Mouse (Mus musculus) CH12.LX (cell line): ENCODE data around the gene Fam214a. TPM values are rescaled to one million over a fixed set of nuclear protein-coding genes. Genes with fewer than 3 reads are reported as not detected.

Experiments used
- DNase-seq: peaks from one replicate; pipeline ENCODE4 v3.0.0-alpha.2; 2013; ENCODE audit errors: extremely low read depth
- H3K27ac ChIP-seq: 2 replicates; pipeline ENCODE4 v1.5.1; 2012; ENCODE audit warnings: low read depth, mild to moderate bottlenecking, control low read depth, moderate library complexity; ENCODE audit not compliant: insufficient read depth
- H3K27me3 ChIP-seq: replicated peaks from 2 replicates; pipeline ENCODE3; 2012; ENCODE audit warnings: inconsistent platforms
- H3K36me3 ChIP-seq, 2 experiments: replicated peaks in 1 of 2; 2 replicates each; pipeline versions ENCODE3 to v1.6.1; 2012; ENCODE audit warnings: inconsistent platforms in 1 of 2, low read length in 1 of 2, mild to moderate bottlenecking in 1 of 2, mixed read lengths in 1 of 2, moderate library complexity in 1 of 2; ENCODE audit not compliant: control insufficient read depth in 1 of 2, insufficient read depth in 1 of 2
- H3K4me1 ChIP-seq, 2 experiments: 2 replicates each; pipeline ENCODE4 v1.6.1; 2012; ENCODE audit warnings: inconsistent platforms in 1 of 2, moderate library complexity in 1 of 2; ENCODE audit not compliant: insufficient read depth in 2 of 2, control insufficient read depth in 1 of 2
- H3K4me2 ChIP-seq: 2 replicates; pipeline ENCODE4 v1.6.1; 2012; ENCODE audit warnings: low read depth, mild to moderate bottlenecking, control low read depth; ENCODE audit not compliant: poor library complexity, insufficient read depth, severe bottlenecking
- H3K4me3 ChIP-seq, 3 experiments: fragments of 150-350 bp in 1 of 3; sonication (generic) in 1 of 3; replicated peaks in 1 of 3; 2 replicates each; pipeline versions ENCODE3 to v1.5.1; 2011 to 2012; ENCODE audit warnings: low read depth in 2 of 3, low read length in 2 of 3, mild to moderate bottlenecking in 2 of 3, moderate library complexity in 2 of 3, control low read depth in 1 of 3, improper control_type of control experiment in 1 of 3, inconsistent platforms in 1 of 3, mixed read lengths in 1 of 3; ENCODE audit not compliant: poor library complexity in 1 of 3
- H3K79me2 ChIP-seq: replicated peaks from 2 replicates; pipeline ENCODE4 v1.6.1; 2012; ENCODE audit warnings: mild to moderate bottlenecking, moderate library complexity; ENCODE audit not compliant: control insufficient read depth, poor library complexity, insufficient read depth, severe bottlenecking; ENCODE audit errors: extremely low read depth
- H3K9ac ChIP-seq: 2 replicates; pipeline ENCODE4 v1.6.1; 2012; ENCODE audit warnings: low read depth, mild to moderate bottlenecking, control low read depth, moderate library complexity; ENCODE audit not compliant: insufficient read depth
- H3K9me3 ChIP-seq: replicated peaks from 2 replicates; pipeline ENCODE3; 2012; ENCODE audit warnings: low read length, inconsistent platforms, mixed read lengths
- BHLHE40 ChIP-seq: IDR thresholded peaks from 2 replicates; pipeline ENCODE4 v1.6.1; 2011; ENCODE audit warnings: mild to moderate bottlenecking, low read depth, low read length, improper control_type of control experiment
- CHD1 ChIP-seq: IDR thresholded peaks from 2 replicates; pipeline ENCODE4 v1.6.1; 2012; ENCODE audit warnings: low read depth, low read length, improper control_type of control experiment, inconsistent platforms
- CHD2 ChIP-seq: IDR thresholded peaks from 2 replicates; pipeline ENCODE4 v1.6.1; 2011; ENCODE audit warnings: low read length, improper control_type of control experiment
- CTCF ChIP-seq, 2 experiments: IDR thresholded peaks in 1 of 2; conservative IDR thresholded peaks in 1 of 2; 2 replicates each; pipeline ENCODE4 v1.5.1; 2011 to 2012; ENCODE audit warnings: low read depth in 2 of 2, low read length in 2 of 2, improper control_type of control experiment in 1 of 2, inconsistent platforms in 1 of 2, mild to moderate bottlenecking in 1 of 2, moderate library complexity in 1 of 2
- E2F4 ChIP-seq: IDR thresholded peaks from 2 replicates; pipeline ENCODE4 v1.6.1; 2011; ENCODE audit warnings: low read depth, low read length, improper control_type of control experiment; ENCODE audit not compliant: insufficient replicate concordance
- ELF1 ChIP-seq: IDR thresholded peaks from 2 replicates; pipeline ENCODE4 v1.6.1; 2014; ENCODE audit warnings: low read depth, mild to moderate bottlenecking, inconsistent platforms, low read length, improper control_type of control experiment
- EP300 ChIP-seq: IDR thresholded peaks from 2 replicates; pipeline ENCODE4 v1.6.1; 2011; ENCODE audit warnings: low read length, improper control_type of control experiment
- ETS1 ChIP-seq: conservative IDR thresholded peaks from 2 replicates; pipeline ENCODE4 v1.6.1; 2012; ENCODE audit warnings: low read depth, mild to moderate bottlenecking, inconsistent platforms, low read length, improper control_type of control experiment, moderate library complexity
- GABPA ChIP-seq: IDR thresholded peaks from 2 replicates; pipeline ENCODE4 v1.6.1; 2012; ENCODE audit warnings: low read depth, low read length, improper control_type of control experiment, inconsistent platforms; ENCODE audit not compliant: insufficient replicate concordance
- HCFC1 ChIP-seq: IDR thresholded peaks from 2 replicates; pipeline ENCODE4 v1.6.1; 2012; ENCODE audit warnings: low read depth, mild to moderate bottlenecking, inconsistent platforms, low read length, improper control_type of control experiment
- IRF4 ChIP-seq: IDR thresholded peaks from 2 replicates; pipeline ENCODE4 v1.6.1; 2014; ENCODE audit warnings: low read depth, mild to moderate bottlenecking, inconsistent platforms, low read length, improper control_type of control experiment
- JUN ChIP-seq: IDR thresholded peaks from 2 replicates; pipeline ENCODE4 v1.6.1; 2011; ENCODE audit warnings: low read depth, mild to moderate bottlenecking, low read length, improper control_type of control experiment, moderate library complexity; ENCODE audit not compliant: insufficient read depth
- JUND ChIP-seq: conservative IDR thresholded peaks from 2 replicates; pipeline ENCODE4 v1.6.1; 2011; ENCODE audit warnings: low read depth, low read length, improper control_type of control experiment
- KAT2A ChIP-seq: IDR thresholded peaks from 2 replicates; pipeline ENCODE4 v1.6.1; 2012; ENCODE audit warnings: low read length, improper control_type of control experiment, inconsistent platforms; ENCODE audit not compliant: insufficient replicate concordance
- MAFK ChIP-seq: IDR thresholded peaks from 2 replicates; pipeline ENCODE4 v1.6.1; 2011; ENCODE audit warnings: low read length, improper control_type of control experiment; ENCODE audit not compliant: insufficient replicate concordance
- MAX ChIP-seq: IDR thresholded peaks from 2 replicates; pipeline ENCODE4 v1.6.1; 2011; ENCODE audit warnings: low read length, improper control_type of control experiment
- MAZ ChIP-seq: IDR thresholded peaks from 2 replicates; pipeline ENCODE4 v1.6.1; 2012; ENCODE audit warnings: low read depth, mild to moderate bottlenecking, inconsistent platforms, low read length, improper control_type of control experiment, moderate library complexity
- MEF2A ChIP-seq: IDR thresholded peaks from 2 replicates; pipeline ENCODE4 v1.6.1; 2014; ENCODE audit warnings: low read depth, mild to moderate bottlenecking, inconsistent platforms, low read length, improper control_type of control experiment, borderline replicate concordance
- MXI1 ChIP-seq: IDR thresholded peaks from 2 replicates; pipeline ENCODE4 v1.6.1; 2011; ENCODE audit warnings: mild to moderate bottlenecking, low read depth, low read length, improper control_type of control experiment
- MYC ChIP-seq: IDR thresholded peaks from 2 replicates; pipeline ENCODE4 v1.6.1; 2011; ENCODE audit warnings: low read depth, mild to moderate bottlenecking, improper control_type of control experiment, low read length
- NELFE ChIP-seq: IDR thresholded peaks from 2 replicates; pipeline ENCODE4 v1.6.1; 2011; ENCODE audit warnings: low read depth, low read length, improper control_type of control experiment
- NRF1 ChIP-seq: IDR thresholded peaks from 2 replicates; pipeline ENCODE4 v1.6.1; 2014; ENCODE audit warnings: low read depth, mild to moderate bottlenecking, inconsistent platforms, low read length, improper control_type of control experiment, moderate library complexity
- PAX5 ChIP-seq: IDR thresholded peaks from 2 replicates; pipeline ENCODE4 v1.6.1; 2012; ENCODE audit warnings: low read length, inconsistent platforms, mixed read lengths
- POLR2A ChIP-seq: IDR thresholded peaks from 2 replicates; pipeline ENCODE4 v1.6.1; 2011; ENCODE audit warnings: low read depth, mild to moderate bottlenecking, improper control_type of control experiment, low read length
- POLR2AphosphoS2 ChIP-seq: IDR thresholded peaks from 2 replicates; pipeline ENCODE4 v1.6.1; 2011; ENCODE audit warnings: low read depth, low read length, improper control_type of control experiment
- RAD21 ChIP-seq: IDR thresholded peaks from 2 replicates; pipeline ENCODE4 v1.6.1; 2011; ENCODE audit warnings: low read depth, mild to moderate bottlenecking, low read length, improper control_type of control experiment, moderate library complexity
- RCOR1 ChIP-seq: conservative IDR thresholded peaks from 2 replicates; pipeline ENCODE4 v1.6.1; 2012; ENCODE audit warnings: low read depth, mild to moderate bottlenecking, inconsistent platforms, low read length, improper control_type of control experiment
- SIN3A ChIP-seq: IDR thresholded peaks from 2 replicates; pipeline ENCODE4 v1.6.1; 2012; ENCODE audit warnings: low read length, improper control_type of control experiment, inconsistent platforms
- SMC3 ChIP-seq: IDR thresholded peaks from 2 replicates; pipeline ENCODE4 v1.6.1; 2011; ENCODE audit warnings: low read depth, low read length, improper control_type of control experiment
- TBP ChIP-seq: conservative IDR thresholded peaks from 2 replicates; pipeline ENCODE4 v1.6.1; 2011; ENCODE audit warnings: low read depth, low read length, improper control_type of control experiment
- TCF12 ChIP-seq: IDR thresholded peaks from 2 replicates; pipeline ENCODE4 v1.6.1; 2014; ENCODE audit warnings: low read depth, mild to moderate bottlenecking, inconsistent platforms, low read length, improper control_type of control experiment
- UBTF ChIP-seq: IDR thresholded peaks from 2 replicates; pipeline ENCODE4 v1.6.1; 2012; ENCODE audit warnings: low read depth, mild to moderate bottlenecking, inconsistent platforms, low read length, improper control_type of control experiment, moderate library complexity
- USF1 ChIP-seq: IDR thresholded peaks from 2 replicates; pipeline ENCODE4 v1.6.1; 2014; ENCODE audit warnings: low read depth, mild to moderate bottlenecking, inconsistent platforms, low read length, improper control_type of control experiment
- USF2 ChIP-seq: conservative IDR thresholded peaks from 2 replicates; pipeline ENCODE4 v1.6.1; 2011; ENCODE audit warnings: low read depth, low read length, improper control_type of control experiment
- ZC3H11A ChIP-seq: IDR thresholded peaks from 2 replicates; pipeline ENCODE4 v1.6.1; 2012; ENCODE audit warnings: low read depth, mild to moderate bottlenecking, inconsistent platforms, low read length, improper control_type of control experiment
- ZKSCAN1 ChIP-seq: IDR thresholded peaks from 2 replicates; pipeline ENCODE4 v1.6.1; 2012; ENCODE audit warnings: low read depth, inconsistent platforms, low read length, improper control_type of control experiment, borderline replicate concordance
- ZMIZ1 ChIP-seq: IDR thresholded peaks from 2 replicates; pipeline ENCODE4 v1.6.1; 2012; ENCODE audit warnings: low read depth, mild to moderate bottlenecking, inconsistent platforms, low read length, improper control_type of control experiment
- ZNF384 ChIP-seq: IDR thresholded peaks from 2 replicates; pipeline ENCODE4 v1.6.1; 2012; ENCODE audit warnings: low read depth, low read length, improper control_type of control experiment, inconsistent platforms
- dilution Hi-C: fragments of 300-500 bp; cut with MboI; formaldehyde crosslinking; loops from 2 replicates; pipeline ENCODE4 v1.14.3; 2020; ENCODE audit warnings: low sequenced_read_pairs; ENCODE audit not compliant: extremely low pct_unique_long_range_greater_than_20kb, extremely low pct_ligation_motif_present
- in situ Hi-C: fragments of 300-500 bp; cut with MboI; formaldehyde crosslinking; loops from 3 replicates; pipeline ENCODE4 v1.14.3; 2019; ENCODE audit warnings: low sequenced_read_pairs, low pct_ligation_motif_present, low pct_unique_long_range_greater_than_20kb, mixed read lengths
- polyA plus RNA-seq: library from polyadenylated mRNA; unstranded; fragments of >175 nt; gene quantifications from 2 replicates; pipeline ENCODE4 v1.2.1, GENCODE M21; 2012; ENCODE audit warnings: low read depth; ENCODE audit not compliant: insufficient read length
- total RNA-seq, 2 experiments: library from RNA; depleted of rRNA; stranded (reverse); fragments of 300-350 nt in 1 of 2; fragments of >200 nt in 1 of 2; gene quantifications; 2 replicates each; pipeline ENCODE4 v1.2.3; 2012 to 2014

Fam214a gene
- total and polyA plus RNA-seq, 3 experiments, result 6.2 to 8.6 (median 7.0) TPM

GRCm38 (mm10) chr9:75037451-75038356, 85.0 kb downstream of the Fam214a start, which contains the start of gene Arpp19:
TSS of gene Arpp19 (plus strand) at chr9:75037614.
- no peaks in the 10 kb centered on the region for H3K9me3 ChIP-seq
- in situ Hi-C loops, result no loop called here
- H3K36me3 ChIP-seq, result peaks cover 0 to 15% of the 10 kb centered on the region in 2 experiments
- peaks cover 0 to 43% of the 10 kb centered on the region in 2 experiments; a peak in 3 of 4 replicates for H3K4me1 ChIP-seq
- H3K79me2 ChIP-seq, result peaks cover 48% of the 10 kb centered on the region
- H3K4me3 ChIP-seq, result peak within 1 kb of the TSS; percentile 80 to 98 (median 93)
- peak within 1 kb of the TSS; percentile 97 for H3K9ac ChIP-seq
- no peaks in the 10 kb centered on the region for H3K27me3 ChIP-seq
- peak; percentile 91 for DNase-seq
- H3K27ac ChIP-seq, result peak within 1 kb of the TSS; percentile 70
- dilution Hi-C loops, result no loop called here
- TF ChIP-seq ZMIZ1 (peak; percentile 75), IRF4 (0 out of 2 replicates have a peak, but pooled peaks have one; percentile 41), TCF12 (peak; percentile 61), GABPA (peak; percentile 33; the same call in 1 of the 2 replicates), USF1 (no peak), CTCF (conservative IDR thresholded peaks at IDR 0.05 in 1 of 2, IDR thresholded peaks at IDR 0.05 in 1 of 2; ENCODE audit: low read depth in 2 of 2, low read length in 2 of 2) (no peak), CHD1 (no peak), E2F4 (peak; percentile 61; the same call in 1 of the 2 replicates), ZKSCAN1 (no peak), MAZ (peak; percentile 78), TBP (peak; percentile 59; the same call in 1 of the 2 replicates), PAX5 (no peak), ZNF384 (no peak), POLR2AphosphoS2 (no peak), NELFE (peak; percentile 82), UBTF (peak; percentile 87), ZC3H11A (no peak), RAD21 (no peak), HCFC1 (peak; percentile 93), ELF1 (peak; percentile 94), KAT2A (peak; percentile 92; the same call in 1 of the 2 replicates), MXI1 (no peak), EP300 (no peak), RCOR1 (no peak), JUND (no peak), ETS1 (no peak), JUN (no peak), BHLHE40 (no peak), MAX (0 out of 2 replicates have a peak, but pooled peaks have one; percentile 13), POLR2A (peak; percentile 91), MYC (no peak), SIN3A (peak; percentile 74; the same call in 1 of the 2 replicates), MAFK (no peak), MEF2A (peak; percentile 41; the same call in 1 of the 2 replicates), SMC3 (no peak), CHD2 (no peak), NRF1 (peak; percentile 28; the same call in 1 of the 2 replicates), USF2 (no peak)
- peak within 1 kb of the TSS; percentile 94 for H3K4me2 ChIP-seq
